Mouse (Mus musculus) erythroblast, embryonic 14.5 days (primary cell): ENCODE data around the gene Cxcl14.

ENCODE experiments used
- GATA1 ChIP-seq: IDR thresholded peaks from 2 replicates; pipeline ENCODE4 v1.6.1; 2012; ENCODE audit warnings: low read length, inconsistent platforms, mixed read lengths
- TAL1 ChIP-seq: IDR thresholded peaks from 3 replicates; pipeline ENCODE4 v1.6.1; 2012; ENCODE audit warnings: low read length, inconsistent platforms, mixed read lengths

GRCm38 (mm10) chr13:56295943-56296658 is at the start of gene Cxcl14:
- TF ChIP-seq TAL1 (no peak), GATA1 (no peak)
